Mouse (Mus musculus) 3134 (cell line): ENCODE measurements around the gene Taar7b.

Experiments
- DNase-seq: peaks from one replicate; pipeline ENCODE4 v3.0.0-alpha.2; 2011; ENCODE audit warnings: low spot score; ENCODE audit not compliant: insufficient read length; ENCODE audit errors: extremely low read depth

The Taar7b gene

DNA sequence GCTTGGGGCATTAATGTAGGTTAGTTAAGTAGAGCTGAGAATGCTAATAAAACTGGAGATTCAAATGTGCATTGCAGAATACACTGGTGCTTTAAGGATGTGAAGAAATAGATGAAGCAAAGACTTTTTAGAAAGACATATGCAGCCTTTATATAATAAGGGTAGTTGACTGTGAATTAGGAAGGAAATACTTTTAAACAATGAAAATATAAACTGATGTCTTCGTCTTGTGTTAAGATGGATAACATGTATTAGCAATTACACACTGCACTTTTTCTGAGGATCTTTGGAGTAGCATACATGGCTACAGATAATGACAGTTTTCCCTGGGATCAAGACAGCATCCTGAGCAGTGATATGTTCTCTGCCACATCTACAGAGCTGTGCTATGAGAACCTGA, at the start of gene Taar7b:
TSS of gene Taar7b (plus strand) at position 301 of the 400 bp plus-strand sequence.
- DNase-seq, result no peak

DNA sequence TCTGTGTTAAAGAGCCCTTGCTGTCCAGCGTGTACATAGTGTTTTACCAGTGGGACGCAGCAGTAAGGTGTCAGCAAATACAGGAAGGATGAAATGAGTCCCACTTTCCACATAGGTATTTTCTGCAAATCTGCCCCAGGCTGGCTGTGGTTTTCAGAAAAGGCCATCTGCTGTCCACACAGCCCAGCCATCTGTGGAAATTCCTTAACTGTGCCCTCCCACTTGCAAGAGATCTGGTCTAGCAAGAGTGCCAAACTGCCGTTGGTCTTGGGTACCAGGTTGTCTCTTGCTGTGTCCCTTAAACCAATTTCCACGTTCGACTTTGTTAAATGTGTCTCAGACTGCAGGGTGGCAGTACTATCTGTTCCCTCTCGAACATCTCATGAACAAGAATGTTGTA, 48.0 kb upstream of the Taar7b start:
- no peak for DNase-seq

GRCm38 (mm10) chr10:23959071-23959470, 40.7 kb upstream of the Taar7b start:
- DNase-seq, result no peak

DNA sequence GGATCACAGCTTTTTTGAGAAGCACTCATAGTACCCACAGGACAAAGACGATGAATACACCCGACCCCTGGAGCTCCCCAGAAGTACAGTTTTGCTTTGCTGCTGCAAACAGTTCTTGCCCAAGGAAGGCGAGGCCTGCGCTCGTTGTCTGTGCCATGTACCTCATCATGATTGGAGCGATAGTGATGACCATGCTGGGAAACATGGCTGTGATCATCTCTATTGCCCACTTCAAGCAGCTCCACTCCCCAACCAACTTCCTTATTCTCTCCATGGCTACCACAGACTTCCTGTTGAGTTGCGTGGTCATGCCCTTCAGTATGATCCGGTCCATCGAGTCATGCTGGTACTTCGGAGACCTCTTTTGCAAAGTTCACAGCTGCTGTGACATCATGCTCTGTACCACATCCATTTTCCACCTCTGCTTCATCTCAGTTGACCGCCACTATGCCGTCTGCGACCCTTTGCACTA, 39.3 kb upstream of the Taar7b start, which contains the start of gene Taar4:
TSS of gene Taar4 (plus strand) at position 51 of the 472 bp plus-strand sequence.
- DNase-seq, result no peak

DNA sequence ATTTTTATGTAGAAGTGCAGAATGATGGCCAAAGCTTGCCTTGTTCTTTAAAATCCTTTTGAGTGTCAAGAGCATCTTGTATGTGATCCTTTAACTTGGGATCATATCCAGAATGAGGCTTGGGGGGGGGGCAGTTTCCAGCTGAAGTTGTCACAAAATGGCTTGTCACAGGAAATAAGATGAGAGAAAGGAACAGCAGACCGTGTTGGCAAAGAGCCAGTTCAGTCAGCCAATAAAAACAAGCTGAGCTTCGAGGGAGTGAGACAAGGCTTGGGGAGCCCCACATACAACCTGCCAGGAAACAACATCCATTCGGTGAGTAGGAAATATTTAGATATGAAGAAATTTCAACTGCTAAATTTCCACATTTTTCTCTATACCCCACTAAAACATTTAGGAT, 36.3 kb upstream of the Taar7b start:
- DNase-seq, result no peak

- DNase-seq, result no peak
These were observed 34.7 kb upstream of the Taar7b start for GRCm38 (mm10) chr10:23964921-23965610.

- no peak for DNase-seq
These were observed 29.0 kb upstream of the Taar7b start, which contains the start of gene Taar5 for GRCm38 (mm10) chr10:23970656-23971165. Taar5 (plus strand) TSS chr10:23970706.

- no peak for DNase-seq
These were observed 28.5 kb upstream of the Taar7b start for GRCm38 (mm10) chr10:23971256-23971655.

GRCm38 (mm10) chr10:23977958-23978357, 21.8 kb upstream of the Taar7b start:
- DNase-seq, result no peak

- DNase-seq, result peak; percentile 38
These were observed 20.6 kb upstream of the Taar7b start for GRCm38 (mm10) chr10:23978901-23979705.

GRCm38 (mm10) chr10:23985546-23985945, 14.2 kb upstream of the Taar7b start, which contains the start of gene Taar6:
Taar6 (minus strand) TSS chr10:23985646.
- no peak for DNase-seq

- no peak for DNase-seq
These were observed 13.3 kb upstream of the Taar7b start for GRCm38 (mm10) chr10:23986419-23986818.

GRCm38 (mm10) chr10:23993381-23993780, 6.4 kb upstream of the Taar7b start, which contains the start of gene Taar7a:
Taar7a (minus strand) TSS chr10:23993481.
- DNase-seq, result no peak

- no peak for DNase-seq
These were observed 6.7 kb downstream of the Taar7b start for GRCm38 (mm10) chr10:24006442-24006841.

- DNase-seq, result no peak
These were observed 7.3 kb downstream of the Taar7b start for GRCm38 (mm10) chr10:24007034-24007433.

DNA sequence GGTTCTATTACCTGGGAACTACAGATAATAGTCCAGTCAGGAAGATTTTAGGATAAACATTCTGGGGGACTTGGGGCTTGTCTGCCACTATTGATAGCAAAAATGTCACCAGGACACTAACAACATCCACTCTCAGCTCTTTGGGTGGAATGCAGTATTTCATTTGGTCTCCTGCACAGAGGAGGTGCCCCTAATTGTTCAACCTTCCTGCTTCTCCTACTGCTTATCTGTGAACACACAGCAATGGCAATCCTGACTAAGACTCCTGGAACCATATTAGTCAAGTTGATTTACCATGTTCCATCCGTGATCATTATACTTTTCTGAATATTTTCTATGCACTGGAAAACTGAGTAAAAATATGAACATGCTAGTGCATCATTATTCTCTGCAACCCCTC, 8.4 kb downstream of the Taar7b start:
- no peak for DNase-seq

- no peak for DNase-seq
These were observed 27.2 kb downstream of the Taar7b start, which contains the start of gene Taar7d for GRCm38 (mm10) chr10:24026922-24027321. Taar7d (plus strand) TSS chr10:24027222.

GRCm38 (mm10) chr10:24031347-24031746, 31.6 kb downstream of the Taar7b start:
- no peak for DNase-seq

DNA sequence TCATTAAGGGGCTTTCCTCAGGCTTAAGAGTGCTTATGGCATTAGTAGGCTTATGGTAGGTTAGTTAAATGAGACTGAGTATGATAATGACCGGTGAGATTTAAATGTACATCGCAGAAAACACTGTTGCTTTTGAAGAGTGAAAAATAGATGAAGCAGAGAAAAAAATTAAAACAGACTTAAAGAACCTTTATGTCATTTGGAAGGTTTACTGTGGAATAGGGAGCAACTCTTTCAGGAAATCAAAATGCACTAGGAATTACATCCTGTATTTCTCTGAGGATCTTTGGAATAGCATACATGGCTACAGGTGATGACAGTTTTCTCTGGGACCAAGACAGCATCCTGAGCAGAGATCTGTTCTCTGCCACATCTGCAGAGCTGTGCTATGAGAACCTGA, 37.6 kb downstream of the Taar7b start, which contains the start of gene Taar7e:
TSS of gene Taar7e (plus strand) at position 301 of the 400 bp plus-strand sequence.
- no peak for DNase-seq

GRCm38 (mm10) chr10:24040120-24040869, 40.6 kb downstream of the Taar7b start:
- no peak for DNase-seq
